Mouse (Mus musculus): ENCODE results near the gene Vmn1r74. TPM values are rescaled to one million over a fixed set of nuclear protein-coding genes. Genes with fewer than 3 reads are reported as not detected.
"Not testable (repeated sequence)": the region's sequence is repeated elsewhere in the genome, so short reads cannot be mapped to it uniquely, and the experiment has no call there.

Gene Vmn1r74
- not detected for total RNA-seq (2021)
- long read RNA-seq, experiment 1, result 0 reads
- long read RNA-seq, experiment 2, result 0 reads

GRCm38 (mm10) chr7:11833680-11834079 is at the start of gene Vmn1r74:
Vmn1r74 (plus strand) TSS chr7:11833980.
- no peak for DNase-seq

- DNase-seq, result no peak
Measured at GRCm38 (mm10) chr7:11813751-11814150, 20.0 kb upstream of the Vmn1r74 start.

DNA sequence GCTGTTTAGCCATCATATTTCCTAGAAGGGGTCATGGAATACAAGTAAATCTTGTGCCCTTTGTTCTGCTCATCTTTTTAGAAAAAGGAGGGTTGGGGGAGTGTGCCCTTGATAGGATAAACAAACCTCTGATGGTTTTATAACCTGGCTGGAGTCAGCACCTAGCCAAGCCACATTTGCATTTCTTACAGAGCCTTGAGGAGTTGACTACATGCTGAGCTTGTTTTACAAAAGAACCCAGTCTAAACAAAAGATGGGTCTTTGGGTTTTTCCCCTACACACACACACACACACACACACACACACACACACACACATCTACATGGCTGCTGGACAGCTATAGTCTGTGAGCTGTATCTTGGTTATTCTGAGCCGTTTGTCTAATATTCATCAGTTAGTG is 11.6 kb upstream of the Vmn1r74 start:
- DNase-seq, result no peak

- not testable (repeated sequence) for DNase-seq
Measured at GRCm38 (mm10) chr7:11823246-11823645, 10.5 kb upstream of the Vmn1r74 start.

GRCm38 (mm10) chr7:11874330-11874729 is 40.5 kb downstream of the Vmn1r74 start, which contains the start of gene Vmn1r75:
Vmn1r75 (plus strand) TSS chr7:11874630.
- DNase-seq, result no peak

Other genes starting within 250 kb of the Vmn1r74 start
- gene Zscan4-ps3, start 224.7 kb upstream of the Vmn1r74 start, total RNA-seq (2021), result not detected
- not detected for gene Vmn1r72, start 153.8 kb upstream of the Vmn1r74 start, total RNA-seq (2021)
- not detected for gene Vmn1r73, start 103.7 kb upstream of the Vmn1r74 start, total RNA-seq (2021)
- gene Vmn1r75, start 40.6 kb downstream of the Vmn1r74 start, total RNA-seq (2021), result not detected
- not detected for gene Vmn1r76, start 104.2 kb downstream of the Vmn1r74 start, total RNA-seq (2021)
- gene Vmn1r77, start 202.8 kb downstream of the Vmn1r74 start, total RNA-seq (2021), result not detected

Measured in heart, adult 18-20 months (tissue).